Mouse (Mus musculus): Measurements from ENCODE around the gene Ddr2.
A peak's percentile ranks its signal among the peaks of the same experiment; 100 is the strongest.

The Ddr2 gene

DNA sequence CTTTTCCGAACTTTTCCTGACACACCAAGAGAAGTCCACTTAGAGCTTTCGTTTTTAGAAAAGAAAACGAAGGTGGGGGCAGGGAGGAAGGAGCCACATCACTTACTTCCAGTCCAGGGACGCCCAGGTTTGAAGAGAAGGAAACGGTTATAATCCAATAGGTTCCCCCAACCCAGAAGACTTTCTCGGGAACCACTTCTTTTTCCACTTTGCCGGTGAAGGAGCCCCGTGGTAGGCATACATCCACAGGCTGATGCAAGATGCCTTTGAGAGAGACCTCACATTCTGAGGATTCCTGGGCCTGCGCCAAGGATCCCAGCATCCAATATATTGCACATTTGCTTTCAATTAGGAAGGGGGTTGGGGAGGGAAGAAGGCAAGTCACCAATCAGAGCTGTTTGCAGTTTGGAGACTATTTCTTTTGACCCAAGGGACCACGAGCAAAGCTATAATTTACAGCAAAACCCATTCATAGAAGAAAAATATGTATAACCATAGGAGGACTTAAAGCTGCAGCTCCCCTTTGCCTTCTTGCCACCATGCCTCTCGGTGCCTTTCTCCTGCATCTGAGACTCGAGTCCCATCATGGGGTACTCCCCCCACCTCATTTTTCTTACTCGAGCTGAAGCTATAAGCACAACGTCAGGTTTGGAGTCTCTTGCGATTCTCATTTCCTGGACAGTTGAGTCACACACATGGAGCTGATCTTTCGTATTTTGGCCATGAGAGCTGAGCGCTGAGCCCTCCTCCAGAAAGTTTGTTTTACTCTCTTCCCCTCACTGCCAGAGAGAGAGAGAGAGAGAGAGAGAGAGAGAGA, at the start of gene Ddr2:
Gene Ddr2 (minus strand): TSS at position 247 of the 817 bp plus-strand sequence.
- peak; percentile 49 for DNase-seq (ENCODE audit: low spot score)

DNA sequence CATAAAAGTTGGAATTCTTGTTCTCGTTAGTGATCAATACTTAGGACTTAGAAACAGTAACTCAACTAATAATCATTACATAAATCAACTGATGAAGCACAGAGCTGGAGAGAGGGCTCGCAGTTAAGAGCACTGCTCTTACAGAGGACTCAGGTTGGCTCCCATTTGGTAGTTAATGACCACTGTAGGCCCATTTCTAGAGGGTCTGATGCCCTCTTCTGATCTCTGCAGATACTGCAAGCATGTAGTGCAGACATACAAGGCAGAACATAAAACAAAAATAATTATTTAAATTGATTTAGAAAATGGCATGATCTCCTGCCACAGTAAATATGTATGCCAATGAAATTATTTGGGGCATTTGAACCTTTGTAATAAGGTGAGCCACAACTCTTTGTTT, 49.1 kb upstream of the Ddr2 start:
- no peak for DNase-seq (ENCODE audit: low spot score)

- no peak for DNase-seq (ENCODE audit: low spot score)
Measured at GRCm38 (mm10) chr1:170155761-170156160, 45.2 kb upstream of the Ddr2 start.

DNA sequence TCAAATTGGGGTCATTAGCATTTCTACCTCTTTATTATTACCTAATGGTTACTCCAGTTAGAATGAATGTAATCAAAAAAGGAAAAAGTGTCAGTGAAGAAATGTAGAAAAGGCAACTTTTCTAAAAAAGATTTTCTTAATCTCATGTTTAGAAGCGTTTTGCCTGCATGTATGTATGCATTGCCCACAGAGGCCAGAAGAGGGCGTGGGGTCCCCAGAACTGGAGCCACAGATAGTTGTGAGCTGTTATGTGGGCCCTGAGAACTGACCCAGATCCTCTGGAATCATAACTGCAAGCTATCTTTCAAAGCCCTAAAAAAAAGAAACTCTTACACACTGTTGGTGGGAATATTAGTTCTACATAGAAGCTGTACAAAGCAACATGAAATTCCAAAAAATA, 44.7 kb upstream of the Ddr2 start:
- no peak for DNase-seq (ENCODE audit: low spot score)

DNA sequence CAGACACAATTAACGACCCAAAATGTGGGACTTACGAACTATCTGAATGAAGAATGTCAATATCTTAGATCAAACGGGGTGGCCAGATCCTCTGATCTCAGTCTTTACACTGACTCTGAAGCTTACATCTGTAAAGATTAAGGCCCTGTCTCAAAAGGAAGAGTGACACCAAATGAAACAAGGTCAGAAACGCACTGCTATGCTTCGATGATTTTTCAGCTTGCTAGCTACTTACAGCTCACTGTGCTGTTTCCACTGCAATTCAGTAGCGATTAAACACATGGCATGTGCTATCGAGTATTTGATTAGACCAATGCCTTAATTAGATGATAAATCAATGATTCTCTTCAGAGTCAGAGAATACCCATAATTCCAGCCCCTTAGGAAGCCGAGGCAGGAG, 43.4 kb upstream of the Ddr2 start:
- DNase-seq (ENCODE audit: low spot score), result no peak

DNA sequence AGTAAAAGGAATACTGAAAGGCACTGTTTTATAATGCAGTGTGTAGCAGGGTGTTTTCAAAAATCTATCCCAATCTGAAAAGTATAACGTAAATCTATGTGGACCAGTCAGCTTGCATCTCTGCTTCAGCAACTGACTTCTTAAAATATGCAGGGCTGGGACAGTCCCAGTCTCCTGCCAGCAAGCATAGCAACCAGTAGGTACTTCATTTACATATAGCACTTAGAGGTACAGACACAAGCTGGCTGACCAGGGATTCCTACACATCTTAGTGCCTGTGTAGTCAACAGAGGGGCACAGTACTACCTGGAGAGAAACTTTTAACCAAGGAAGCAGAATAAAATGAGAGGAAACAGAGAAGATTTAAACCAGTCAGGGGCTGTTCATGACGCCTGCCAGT, 42.0 kb upstream of the Ddr2 start:
- no peak for DNase-seq (ENCODE audit: low spot score)

- no peak for DNase-seq (ENCODE audit: low spot score)
Measured at GRCm38 (mm10) chr1:170150870-170151269, 40.3 kb upstream of the Ddr2 start.

GRCm38 (mm10) chr1:170149756-170150155, 39.2 kb upstream of the Ddr2 start:
- no peak for DNase-seq (ENCODE audit: low spot score)

DNA sequence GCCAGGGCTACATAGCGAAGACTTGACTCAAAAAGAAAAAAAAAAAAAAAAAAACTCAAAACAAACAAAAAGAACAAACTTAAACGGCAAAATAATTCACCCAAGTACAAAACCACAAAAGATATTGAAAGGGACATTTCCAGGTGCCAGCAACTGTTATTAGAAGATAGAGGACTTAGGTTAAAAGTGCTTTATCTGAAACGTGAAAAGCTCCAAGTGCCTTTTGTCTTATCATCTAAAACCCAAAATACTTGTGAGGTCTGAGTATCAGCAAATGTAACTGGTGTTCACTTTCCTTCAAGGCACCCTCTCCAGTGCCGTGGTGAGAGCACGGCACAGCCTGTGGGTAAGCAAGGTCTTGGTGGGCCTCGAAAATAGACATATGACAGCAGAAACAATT, 38.0 kb upstream of the Ddr2 start:
- DNase-seq (ENCODE audit: low spot score), result no peak

- DNase-seq (ENCODE audit: low spot score), result no peak
Measured at GRCm38 (mm10) chr1:170147651-170148448, 37.3 kb upstream of the Ddr2 start.

DNA sequence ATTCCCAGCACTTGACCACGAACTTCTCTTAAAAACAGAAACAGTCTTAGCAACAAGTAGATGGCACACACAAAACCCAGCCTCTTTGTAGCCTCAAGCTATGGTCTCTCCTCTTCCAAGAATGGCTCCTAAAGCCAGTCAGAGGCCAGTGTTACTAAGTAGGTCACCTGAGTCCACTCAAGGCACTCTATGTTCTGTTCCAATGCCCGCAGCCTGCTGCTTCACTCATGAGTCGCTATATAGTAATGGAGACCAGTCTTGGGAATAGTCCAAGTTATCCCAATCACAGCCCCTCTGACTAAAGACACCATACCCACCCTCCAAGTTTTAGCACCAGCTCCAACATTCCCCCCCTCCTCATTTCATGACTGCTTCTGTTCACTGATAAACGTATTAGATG, 35.0 kb upstream of the Ddr2 start:
- DNase-seq (ENCODE audit: low spot score), result no peak

- no peak for DNase-seq (ENCODE audit: low spot score)
Measured at GRCm38 (mm10) chr1:170142256-170142871, 31.8 kb upstream of the Ddr2 start.

DNA sequence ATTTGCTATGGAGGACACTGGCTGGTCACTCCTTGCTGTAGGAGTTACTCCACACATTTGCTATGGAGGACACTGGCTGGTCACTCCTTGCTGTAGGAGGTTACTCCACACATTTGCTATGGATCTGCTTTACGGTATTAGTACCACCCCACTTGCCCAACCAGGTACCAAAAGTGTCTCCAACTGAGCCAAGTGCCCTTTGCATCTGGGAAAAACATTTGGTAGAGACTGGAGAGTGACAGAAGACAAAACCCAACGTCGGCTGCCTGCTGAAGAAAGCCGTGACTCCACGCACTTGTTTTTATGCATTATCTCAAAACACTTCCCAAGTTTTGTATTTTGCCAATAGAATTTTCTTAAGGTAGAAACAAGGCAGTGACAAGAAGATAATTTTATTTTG, 31.1 kb upstream of the Ddr2 start:
- no peak for DNase-seq (ENCODE audit: low spot score)

- peak; percentile 54 for DNase-seq (ENCODE audit: low spot score)
Measured at GRCm38 (mm10) chr1:170136351-170137009, 25.9 kb upstream of the Ddr2 start.

GRCm38 (mm10) chr1:170134264-170134663, 23.7 kb upstream of the Ddr2 start:
- DNase-seq (ENCODE audit: low spot score), result no peak

GRCm38 (mm10) chr1:170130962-170131361, 20.4 kb upstream of the Ddr2 start:
- DNase-seq (ENCODE audit: low spot score), result no peak

DNA sequence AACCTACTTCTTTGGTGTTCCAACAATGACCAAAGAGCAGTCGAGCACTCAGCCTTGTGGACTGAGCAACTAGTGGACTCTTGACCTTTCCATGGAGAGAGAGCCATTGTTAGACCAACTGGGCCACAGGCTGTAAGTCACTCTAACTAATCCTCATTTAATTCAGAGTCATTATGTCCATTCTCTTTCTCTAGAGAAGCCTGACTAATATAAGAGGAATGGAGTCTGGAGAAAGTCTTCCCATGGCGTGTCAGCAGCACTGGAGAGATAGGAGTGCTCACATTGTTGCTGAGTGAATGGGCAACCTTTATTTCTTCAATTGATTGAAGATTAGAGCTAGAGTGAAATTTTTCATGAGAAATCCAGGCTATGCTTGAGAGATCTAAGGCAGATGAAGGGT, 14.1 kb upstream of the Ddr2 start:
- no peak for DNase-seq (ENCODE audit: low spot score)

- no peak for DNase-seq (ENCODE audit: low spot score)
Measured at GRCm38 (mm10) chr1:170113616-170114015, 3.1 kb upstream of the Ddr2 start.

DNA sequence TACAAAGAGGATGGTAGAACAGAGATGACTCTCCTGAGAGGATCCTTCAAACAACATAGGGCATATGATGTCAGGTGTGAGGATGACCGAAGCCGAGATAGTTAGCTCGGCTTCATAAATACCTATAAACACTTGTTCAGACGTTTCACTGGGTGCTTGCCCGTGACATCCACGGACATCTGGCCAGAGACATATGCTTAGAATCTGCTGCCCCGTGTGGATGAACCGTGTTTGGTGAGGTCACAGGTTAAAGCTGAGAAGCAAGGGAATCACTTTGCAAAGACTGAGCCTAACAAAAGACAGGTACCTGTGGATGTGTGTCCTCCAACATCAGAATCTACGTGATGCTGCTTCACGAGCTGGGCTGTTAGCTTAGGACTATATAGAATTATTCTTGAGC, 1.7 kb upstream of the Ddr2 start:
- no peak for DNase-seq (ENCODE audit: low spot score)

GRCm38 (mm10) chr1:170111651-170112226, 1.2 kb upstream of the Ddr2 start:
- peak; percentile 9 for DNase-seq (ENCODE audit: low spot score)

DNA sequence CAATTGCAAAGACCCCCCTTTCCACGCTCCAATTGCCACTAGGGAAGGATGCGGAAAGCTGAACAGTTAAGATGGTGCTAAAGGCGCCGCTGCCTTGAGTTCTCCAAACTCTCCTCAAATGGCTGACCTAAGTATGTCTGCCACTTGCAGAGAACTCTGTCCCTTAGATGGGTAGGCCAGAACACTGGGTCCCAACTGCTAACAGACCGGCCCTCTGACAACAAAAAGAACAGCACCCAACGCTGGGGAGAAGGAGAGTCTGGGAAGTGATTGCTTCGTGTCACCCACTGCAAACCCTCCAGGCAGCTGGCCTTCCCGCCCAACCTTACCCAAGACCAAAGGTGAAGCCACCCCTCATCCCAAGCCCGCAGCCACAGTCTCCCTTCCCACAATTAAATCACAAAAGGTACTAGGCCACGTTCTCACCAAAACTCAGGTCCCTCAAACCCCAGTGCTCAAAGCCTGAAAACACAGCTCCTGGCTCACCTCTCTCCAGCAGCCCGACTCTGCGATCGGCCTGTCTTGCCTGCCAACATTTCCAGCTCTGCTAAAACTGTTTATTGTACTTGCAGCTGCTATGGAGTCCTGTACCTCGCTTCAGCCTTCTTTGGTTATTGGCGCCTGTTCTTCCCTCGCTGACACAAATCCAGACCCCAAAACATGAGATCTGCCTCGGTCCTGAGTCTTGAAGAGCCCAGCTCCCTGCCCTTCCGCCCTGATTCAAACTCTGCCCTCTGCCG, 616 bp downstream of the Ddr2 start:
- DNase-seq (ENCODE audit: low spot score), result peak; percentile 20

Measured in ovary, postnatal 36 days (tissue).